Mouse (Mus musculus): ENCODE measurements around the gene F8.
A peak's percentile ranks its signal among the peaks of the same experiment; 100 is the strongest.
"Not testable (repeated sequence)": the region's sequence is repeated elsewhere in the genome, so short reads cannot be mapped to it uniquely, and the experiment has no call there.

Gene F8

DNA sequence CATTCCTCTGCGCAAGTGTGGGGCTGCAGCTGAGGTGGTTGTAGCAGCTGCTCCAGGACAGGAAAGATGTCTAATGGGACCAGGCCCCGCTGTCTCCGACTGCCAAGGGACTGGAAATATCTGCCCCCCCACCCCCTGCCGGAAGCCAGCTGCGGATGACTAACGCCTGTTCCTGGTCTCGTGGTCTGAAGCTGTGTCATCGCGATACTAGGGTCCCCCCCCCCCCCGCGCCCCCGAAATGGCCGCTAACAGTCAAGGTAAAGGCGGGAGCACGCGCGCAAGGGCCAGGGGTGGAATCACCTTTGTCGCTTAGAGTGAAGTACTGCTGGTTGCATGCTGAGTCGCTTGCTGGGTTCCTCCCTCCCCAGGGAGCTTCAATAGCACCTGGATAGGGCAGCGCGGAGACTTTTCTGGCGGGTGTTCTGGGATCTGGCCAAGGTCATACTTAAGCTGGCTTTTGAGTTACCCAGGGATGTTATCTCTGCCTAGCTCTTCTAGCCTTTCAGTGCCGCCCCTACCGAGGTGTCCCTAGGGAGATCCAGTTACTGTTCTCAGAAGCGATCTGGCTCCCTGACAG lies at the start of gene F8, which contains the start of gene Fundc2:
F8 (minus strand) TSS at position 421 of the 577 bp plus-strand sequence.
Fundc2 (plus strand) TSS at position 205 of the 577 bp plus-strand sequence.
- peak; percentile 83 for DNase-seq

DNA sequence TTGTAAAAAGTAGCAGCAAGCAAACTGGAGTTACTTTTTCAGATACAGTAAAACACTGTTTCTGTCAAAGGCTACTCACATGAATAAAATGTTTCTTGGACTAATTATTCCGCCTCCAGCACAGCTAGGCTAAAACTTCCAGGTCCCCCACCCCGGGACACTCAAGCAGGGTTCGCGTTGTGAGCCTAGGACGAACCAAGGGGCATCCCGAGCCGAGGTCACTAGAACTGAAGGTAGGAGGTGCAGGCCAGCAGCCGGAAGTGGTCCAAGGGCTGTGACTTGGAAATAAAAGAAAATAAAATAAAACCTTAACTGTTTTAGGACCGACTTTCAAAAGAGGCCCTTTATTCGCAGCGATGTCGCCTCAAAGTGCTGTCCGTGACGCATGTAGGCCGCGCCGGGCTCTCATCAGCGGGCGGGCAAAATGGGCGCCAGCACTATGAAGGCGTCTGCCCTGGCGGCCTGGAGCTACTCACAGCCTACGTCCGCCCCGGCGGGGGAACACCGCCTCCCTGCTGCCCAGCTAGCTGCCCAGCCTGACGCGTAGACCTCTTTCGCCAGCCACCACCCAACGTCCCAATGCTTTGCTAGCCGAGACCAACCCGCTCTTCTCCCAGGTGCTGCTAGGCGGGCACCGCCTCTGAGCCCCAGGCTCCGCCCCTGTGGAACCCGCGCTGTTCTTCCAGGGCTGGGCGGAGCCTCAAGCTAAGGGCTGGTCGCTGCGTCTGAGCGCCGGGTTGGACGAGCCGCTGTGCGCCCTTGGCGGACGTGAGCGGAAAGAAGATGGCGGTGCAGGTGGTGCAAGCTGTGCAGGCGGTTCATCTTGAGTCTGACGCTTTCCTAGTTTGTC lies 33.7 kb upstream of the F8 start, which contains the start of the genes Cmc4, Mtcp1 and Brcc3:
Cmc4 (minus strand) TSS at position 649 of the 850 bp plus-strand sequence.
Mtcp1 (minus strand) TSS at position 653 of the 850 bp plus-strand sequence.
Brcc3 (plus strand) TSS at position 693 of the 850 bp plus-strand sequence.
- DNase-seq, result peak; percentile 94

DNA sequence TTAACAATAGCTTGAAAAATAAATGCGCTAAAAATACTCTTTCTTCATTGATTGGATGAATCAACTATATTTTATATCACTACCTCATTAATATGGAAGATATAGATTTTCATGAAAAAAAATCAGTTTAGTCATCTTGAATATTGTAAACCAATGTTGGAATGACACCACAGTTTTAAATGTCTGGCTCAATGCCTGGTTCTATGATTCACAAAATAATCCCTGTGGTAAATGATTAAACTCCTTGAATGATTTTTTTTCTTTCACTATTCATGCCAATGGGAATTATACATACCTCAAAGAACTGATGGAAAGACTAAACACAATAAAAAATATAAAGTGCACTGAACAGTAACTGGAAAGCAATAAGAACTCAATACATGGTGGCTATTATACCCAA lies 27.3 kb upstream of the F8 start:
- DNase-seq, result no peak

DNA sequence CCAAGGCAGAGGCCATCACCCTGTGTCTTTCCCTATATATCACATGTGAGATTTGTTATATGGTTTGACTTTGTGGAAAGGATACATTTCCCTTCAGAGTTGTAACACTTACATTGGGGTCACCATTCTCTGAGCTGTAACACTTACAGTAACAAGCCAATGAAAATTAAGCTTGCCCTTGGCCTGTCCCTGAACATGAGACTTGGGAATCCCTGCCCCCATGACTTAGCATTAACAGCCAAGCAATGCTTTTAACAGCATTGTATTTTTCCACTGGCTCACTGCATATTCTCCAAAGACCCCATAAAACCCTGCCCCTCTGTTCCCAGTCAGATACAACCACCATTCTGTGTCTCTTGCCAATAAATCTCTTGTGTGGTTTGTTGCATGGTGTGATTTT lies 20.9 kb upstream of the F8 start:
- DNase-seq, result no peak

DNA sequence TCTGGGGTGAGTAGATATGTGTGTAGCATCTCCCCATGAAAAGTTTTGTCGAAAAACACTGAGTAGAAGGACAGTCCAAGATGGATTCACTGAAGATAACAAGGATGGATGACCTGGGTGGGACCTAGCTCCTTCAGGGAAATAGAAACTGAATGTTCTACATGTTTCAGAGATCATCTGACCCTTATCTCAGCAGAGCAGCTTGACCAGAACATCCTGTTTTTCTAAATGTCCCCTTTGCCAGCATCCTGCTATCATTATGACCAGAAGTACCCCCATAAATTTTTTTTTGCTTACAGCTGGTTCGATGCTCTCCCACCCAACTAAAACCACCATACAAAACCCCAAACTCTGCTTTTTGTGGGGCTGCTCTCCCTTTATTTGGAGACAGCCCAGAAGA lies 20.3 kb upstream of the F8 start:
- no peak for DNase-seq

DNA sequence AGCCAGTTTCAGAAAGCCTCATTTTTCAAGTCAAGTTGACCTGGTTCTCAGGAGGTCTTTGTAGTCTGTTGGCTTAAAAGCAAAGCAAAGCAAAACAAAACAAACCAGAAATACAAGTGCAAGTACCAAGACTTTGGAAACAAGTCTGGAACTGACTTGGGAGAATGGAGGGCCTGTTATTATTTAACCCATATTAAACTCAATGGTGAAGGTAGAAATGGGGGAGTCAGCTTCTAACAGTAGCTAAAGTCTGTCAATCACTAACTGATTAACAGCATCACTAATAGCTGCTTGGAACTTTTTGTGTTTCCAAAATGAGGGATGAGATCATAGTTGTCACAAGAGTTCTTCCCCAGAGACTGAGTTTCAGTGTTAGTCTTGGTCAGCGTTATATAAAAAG lies 17.1 kb upstream of the F8 start:
- DNase-seq, result no peak

DNA sequence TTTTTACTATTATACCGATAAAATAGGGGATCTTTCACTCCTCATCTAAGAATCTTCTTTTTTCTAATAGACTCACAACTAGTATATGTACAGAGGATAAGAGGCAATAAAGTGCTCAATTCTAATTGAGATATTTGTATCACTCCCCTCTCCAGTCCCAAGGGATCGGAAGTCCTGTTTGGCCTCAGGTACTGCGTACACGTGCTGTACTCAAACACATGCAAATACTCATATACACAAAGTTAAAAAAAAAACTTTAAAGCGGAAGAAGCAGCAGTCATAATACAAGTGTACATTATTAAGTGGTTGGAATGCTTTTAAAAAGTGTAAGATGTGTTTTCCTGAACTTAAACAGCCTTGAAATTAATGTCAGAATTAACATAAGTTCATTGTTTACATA lies 716 bp downstream of the F8 start:
- DNase-seq, result peak; percentile 5

DNA sequence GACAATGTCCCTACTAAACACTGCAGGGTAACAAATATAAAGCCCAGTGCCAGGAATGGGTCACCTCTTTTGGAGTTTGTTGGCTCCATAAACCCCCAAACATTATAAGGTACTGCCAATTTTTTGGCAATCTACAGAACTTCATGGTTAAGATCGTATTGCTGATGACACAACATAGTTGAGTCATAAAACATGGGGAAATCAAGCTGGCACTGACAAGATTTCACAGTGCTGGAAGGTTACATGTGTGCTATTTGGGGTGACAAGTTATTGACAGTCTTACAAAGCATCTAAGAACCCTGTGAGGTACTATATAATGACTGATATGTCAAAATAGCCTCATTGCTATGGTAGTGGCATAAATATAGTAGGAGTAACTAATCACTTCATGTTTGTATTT lies 1.2 kb downstream of the F8 start:
- no peak for DNase-seq

DNA sequence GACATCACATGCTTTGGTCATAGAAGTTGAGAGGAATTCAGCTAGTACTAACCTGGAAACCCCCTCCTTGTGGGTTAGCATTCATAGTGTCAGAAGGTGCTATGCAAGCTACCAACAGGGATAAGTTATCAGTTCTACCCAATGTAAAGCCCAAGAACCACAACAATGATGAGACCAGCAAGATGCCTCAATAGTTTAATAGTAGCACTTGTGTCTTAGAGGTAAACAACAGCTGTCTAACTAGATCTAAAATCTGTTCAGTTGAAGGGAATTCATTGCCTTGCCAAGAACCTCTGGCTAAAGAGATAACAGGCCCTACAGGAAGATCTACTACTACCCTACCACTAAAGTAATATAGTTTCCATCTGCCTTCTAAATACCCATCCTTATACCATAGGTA lies 5.6 kb downstream of the F8 start:
- no peak for DNase-seq

DNA sequence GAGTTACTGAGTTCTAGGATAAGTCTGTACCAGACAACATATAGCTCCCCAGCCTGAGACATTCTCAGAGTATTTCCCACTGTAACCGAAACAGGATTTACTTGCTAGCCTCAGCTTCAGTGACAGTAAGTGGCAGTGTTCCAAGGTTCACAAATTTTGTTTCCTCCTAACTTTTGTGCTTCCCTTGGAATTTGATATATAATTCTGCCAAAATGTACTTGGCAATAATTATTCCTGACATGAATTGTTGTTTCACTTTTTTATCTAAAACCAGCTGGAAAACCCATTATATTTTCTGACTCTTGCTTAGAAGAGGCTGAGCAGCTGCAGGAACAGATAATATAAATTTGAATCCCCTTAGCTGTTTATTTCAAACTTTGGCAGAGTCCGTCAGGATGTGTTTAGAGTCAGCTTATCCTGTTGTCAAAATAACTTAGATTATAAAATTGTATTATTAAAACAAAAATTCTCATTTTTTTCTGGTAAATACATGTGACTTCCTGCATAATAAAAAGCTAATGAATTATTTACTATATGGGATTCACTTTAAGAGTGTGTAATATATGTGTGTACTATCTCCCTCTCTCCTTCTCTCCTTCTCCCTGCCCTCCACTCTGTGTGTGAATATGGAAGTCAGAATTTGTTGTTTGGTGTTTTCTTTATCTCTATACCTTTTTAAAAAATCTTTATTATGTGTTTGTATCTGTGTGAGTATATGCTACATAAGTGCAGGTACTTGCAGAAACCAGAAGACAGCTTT lies 9.6 kb downstream of the F8 start:
- no peak for DNase-seq

DNA sequence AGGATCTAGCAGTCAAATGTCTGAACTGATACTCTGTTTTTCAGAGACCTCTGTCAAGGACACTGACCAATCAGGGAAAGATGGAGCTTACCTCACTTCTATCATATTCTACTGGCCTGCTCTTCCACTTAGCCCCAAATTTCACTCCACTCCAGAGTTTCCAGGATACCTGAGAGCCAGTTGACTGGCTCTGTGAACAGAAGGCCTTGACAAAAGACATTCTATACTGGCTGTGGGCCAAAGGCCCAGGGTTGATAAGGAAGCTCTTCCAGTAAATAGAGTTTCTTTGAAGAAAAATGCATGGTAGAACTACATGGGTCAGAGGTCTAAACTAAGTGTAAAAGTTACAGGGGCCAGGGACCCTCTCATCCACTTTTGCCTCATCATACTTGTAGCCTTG lies 12.2 kb downstream of the F8 start:
- DNase-seq, result no peak

DNA sequence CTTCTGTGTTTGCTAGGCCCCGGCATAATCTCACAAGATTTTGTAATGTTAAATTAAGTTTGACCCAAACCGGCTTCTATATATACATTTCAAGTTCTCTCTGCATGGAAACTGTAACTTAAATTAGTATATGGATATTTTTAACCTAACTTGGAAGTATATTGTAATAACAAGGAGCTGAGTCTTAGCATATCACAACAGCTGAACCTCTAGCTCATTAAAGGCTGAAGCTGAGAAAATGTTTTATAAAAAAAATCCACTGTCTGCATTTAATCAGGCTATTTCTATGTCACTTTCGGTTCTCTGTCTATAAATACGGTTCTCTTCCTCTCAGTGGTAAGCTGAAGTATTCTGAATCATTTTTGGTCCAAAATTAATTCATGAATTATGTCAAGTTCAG lies 58.9 kb downstream of the F8 start:
- no peak for DNase-seq

DNA sequence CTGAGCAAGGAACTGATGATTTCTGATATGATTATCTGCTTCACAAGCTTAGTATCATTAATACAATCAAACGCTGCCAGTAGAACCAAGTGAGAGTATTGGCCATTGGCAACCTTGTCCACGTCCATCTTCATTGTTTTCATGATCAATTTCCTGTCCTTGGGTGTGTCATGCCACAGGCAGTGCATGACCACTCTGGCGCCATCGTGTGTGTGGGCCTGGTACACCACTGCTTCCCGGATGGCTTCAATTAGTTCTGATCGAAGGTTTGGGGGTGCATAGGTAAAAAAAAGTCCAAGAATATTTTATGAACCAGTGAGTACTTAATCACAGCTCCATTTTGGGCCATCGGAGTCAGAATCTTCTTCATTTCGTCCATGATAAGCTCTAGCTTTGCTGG lies 110.7 kb downstream of the F8 start:
- DNase-seq, result no peak

DNA sequence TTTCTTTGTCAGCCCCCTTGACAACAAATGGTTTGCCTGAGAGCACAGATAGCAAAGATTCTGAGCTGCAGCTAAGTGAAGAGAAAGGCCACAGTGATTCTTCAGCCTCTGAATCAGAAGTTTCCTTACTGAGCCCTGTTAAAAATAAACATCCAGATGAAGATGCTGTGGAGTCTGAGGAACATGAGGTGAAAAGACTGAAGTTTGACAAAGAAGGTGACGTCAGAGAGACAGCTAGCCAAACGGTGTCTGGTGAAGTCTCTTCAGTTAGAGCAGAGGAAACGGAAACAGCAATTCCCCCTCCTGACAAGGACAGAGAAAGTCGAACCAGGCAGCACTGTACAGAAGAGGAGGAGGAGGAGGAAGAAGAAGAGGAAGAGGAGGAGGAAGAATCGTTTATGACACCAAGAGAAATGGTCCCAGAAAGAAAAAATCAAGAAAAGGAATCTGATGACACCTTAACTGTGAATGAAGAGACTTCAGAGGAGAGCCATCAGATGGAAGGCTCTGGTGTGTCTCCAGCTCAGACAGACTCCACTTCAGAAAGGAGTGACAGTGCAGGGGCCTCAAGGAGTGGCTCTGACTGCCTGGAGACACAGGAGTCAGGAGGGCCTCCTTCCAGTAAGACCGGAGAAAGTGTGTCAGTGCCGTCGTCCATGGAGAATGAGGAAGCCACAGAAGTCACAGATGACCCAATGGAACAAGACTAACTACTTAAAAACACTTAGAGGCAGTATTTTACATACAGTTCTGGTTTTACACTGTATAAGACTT lies 148.6 kb downstream of the F8 start:
- DNase-seq, result not testable (repeated sequence)

DNA sequence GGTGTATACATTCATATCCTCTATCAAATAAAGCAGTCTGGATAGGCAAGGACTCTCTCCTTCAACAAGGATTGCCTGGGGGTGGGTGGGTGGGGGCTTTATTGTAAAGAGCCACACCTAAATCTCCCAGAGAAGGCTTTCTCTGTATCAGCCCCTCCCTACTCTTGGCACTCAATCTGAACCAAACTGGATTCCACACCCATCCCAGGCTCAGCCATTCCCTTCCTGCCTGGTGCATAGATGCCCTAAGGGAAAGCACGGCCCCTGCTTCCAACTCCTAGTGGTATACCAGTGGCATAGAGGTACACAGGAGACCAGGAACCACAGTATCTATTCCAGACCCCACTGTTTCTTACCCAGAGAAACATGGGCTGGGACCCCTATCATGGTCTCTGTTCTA lies 151.0 kb downstream of the F8 start:
- no peak for DNase-seq

DNA sequence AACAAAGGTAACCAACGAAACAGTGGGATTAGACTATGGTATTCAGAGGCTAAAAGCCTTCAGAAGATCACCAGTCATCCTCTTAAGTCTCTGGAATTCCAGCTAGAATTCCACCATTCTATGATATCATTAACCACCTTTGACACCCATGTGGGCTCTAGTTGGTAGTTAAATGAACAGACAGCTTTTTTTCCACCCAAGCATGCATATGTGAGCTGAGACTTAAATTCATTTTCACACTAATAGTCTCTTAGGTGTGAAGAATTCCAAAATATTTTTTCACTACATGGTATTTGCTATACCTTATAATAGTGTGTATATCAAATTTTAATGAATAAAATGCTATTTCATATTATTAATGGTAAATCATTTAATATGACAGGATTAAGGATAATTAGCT lies 218.7 kb downstream of the F8 start, which contains the start of gene Smim9:
Smim9 (minus strand) TSS at position 101 of the 400 bp plus-strand sequence.
- DNase-seq, result no peak

DNA sequence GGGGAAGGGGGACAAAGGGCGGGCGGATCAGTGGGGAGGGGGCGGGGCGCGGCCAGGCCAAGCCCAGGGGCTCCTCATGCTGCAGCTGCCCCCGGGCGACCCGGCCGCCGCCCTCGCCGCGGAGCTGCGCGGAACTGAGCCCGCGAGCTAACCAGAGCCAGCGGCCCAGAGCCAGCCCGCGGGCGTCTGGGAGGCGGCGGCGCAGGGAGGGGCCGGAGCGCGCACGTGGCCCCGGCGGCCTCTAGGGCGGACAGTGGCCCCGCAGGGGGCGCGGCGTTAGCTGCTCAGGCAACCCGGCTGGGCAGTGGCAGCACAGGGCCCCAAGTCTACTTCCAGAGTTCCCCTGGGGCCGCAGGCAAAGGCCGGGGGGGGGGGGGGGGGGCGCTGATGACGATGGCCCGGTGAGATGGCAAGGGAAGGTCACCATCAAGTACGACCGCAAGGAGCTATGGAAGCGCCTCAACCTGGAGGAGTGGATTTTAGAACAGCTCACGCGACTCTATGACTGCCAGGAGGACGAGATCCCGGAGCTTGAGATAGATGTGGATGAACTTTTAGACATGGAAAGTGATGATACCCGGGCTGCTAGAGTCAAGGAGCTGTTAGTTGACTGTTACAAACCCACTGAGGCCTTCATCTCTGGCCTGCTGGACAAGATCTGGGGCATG lies 226.7 kb downstream of the F8 start:
- peak; percentile 73 for DNase-seq

DNA sequence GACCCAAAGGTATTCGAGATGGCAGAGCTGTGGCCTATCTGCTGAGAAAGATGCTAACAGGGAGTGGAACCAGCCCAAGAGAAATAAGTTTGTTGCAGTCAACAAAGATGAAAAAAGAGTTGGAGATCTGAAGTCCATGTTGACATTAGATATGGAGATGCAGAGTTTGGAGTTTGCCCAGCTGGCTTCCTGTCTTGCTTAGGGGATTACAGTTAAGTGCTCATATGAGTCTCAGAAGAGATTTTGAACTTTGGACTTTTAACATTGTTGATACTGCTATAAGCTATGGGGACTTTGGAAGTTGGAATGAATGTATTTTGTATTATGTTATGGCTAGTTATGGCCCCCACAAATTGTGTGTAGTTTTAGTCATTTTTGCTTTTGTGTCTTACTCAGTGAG lies 230.2 kb downstream of the F8 start:
- no peak for DNase-seq

DNA sequence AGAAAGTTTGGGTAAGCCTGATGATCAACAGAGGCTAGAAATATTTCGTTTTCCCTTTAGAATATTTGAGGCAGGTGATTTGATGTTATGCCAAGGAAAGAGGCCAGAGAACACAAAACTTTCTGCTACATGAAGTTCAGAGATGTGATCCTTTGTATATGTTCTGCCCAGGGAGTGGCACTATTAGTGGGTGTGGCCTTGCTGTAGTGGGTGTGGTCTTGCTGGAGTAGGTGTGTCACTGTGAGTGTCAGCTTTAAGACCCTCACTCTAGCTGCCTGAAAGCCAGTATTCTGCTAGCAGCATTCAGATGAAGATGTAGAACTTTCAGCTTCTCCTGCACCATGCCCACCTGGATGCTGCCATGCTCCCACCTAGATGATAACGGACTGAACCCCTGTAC lies 232.1 kb downstream of the F8 start:
- no peak for DNase-seq

DNA sequence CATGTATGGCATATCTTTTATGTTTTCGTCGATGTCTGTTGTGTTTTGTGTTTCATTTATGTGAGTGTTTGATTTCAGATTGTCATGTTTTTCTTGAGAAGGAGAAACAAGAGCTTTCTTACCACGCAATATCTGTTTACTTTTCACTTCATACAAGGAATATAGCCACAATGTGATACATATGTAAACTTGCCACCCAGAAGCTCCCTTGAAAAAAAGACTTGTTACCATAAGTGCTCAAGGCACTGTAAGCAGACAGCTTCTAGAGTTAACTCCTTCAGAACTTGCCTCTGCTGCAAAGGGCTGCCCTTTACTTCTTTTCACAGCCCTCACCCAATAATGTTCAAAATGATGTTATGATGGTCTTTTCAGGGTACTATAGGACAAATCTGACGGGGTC lies 234.0 kb downstream of the F8 start:
- DNase-seq, result no peak

DNA sequence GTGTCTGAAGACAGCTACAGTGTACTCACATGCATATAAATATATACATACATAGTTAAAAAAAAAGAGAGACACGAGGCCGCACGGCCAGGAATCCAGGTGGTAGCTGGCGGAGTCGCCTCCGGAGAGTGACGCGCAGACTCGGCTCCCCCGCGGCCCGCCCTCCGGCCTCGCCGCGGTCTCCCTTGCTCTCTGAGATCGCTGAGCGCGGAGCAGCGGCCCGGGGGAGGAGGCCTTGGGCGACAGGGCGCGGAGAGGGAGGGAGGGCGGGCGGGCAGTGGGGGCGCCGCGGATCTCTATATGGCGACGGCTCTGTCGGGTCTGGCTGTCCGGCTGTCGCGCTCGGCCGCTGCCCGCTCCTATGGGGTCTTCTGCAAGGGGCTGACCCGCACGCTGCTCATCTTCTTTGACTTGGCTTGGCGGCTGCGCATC lies 239.3 kb downstream of the F8 start:
- DNase-seq, result peak; percentile 41

DNA sequence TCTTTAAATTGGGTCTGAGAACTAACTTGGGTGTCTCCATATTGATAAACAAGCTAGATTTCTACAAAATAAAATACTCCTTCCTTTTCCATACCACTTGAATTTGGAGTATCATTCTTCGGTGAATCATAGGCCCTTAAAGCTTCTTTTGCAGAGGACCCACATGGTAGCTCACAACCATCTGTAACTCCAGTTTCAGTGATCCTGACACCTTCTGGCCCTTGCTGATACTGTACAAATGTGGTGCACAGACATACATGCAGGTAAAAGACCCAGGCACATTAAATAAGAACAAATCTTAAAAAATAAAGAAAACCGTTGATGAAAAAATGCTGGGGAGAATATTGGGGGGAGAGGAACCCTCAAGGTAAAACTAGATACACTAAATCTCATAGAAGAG lies 244.2 kb downstream of the F8 start:
- DNase-seq, result no peak
